ENCODE assay signal across 8 mouse cellular contexts in genomic region chr2:112210142-112210541, GRCm38 (mm10). TPM values are rescaled to one million over a fixed set of nuclear protein-coding genes. Genes with fewer than 3 reads are reported as not detected.
A peak's percentile ranks its signal among the peaks of the same experiment; 100 is the strongest.
DNase-seq lines count a peak whose midpoint lies in the region; ATAC-seq and TF ChIP-seq lines count a peak whose summit lies in the region.

No protein-coding gene starts in this region.

- TF ChIP-seq CTCF in thymus, adult 2 months (IDR thresholded peaks at IDR 0.05; ENCODE audit: borderline replicate concordance, control insufficient read depth, extremely low read depth, insufficient read depth, low read length, poor library complexity): no peak

- TF ChIP-seq POLR2A in thymus, adult 2 months (IDR thresholded peaks at IDR 0.05; ENCODE audit: control insufficient read depth, extremely low read depth, insufficient read depth, low read length, poor library complexity): no peak

- 0 out of 2 replicates have a peak overlapping the region, but pooled peaks have one; percentile 13 for H3K27ac ChIP-seq in midbrain, embryonic 14.5 days (replicated peaks; ENCODE audit: low read depth, low read length)
- no peak overlapping the region for H3K27ac ChIP-seq in midbrain, embryonic 10.5 days (replicated peaks)
- no peak overlapping the region for H3K27ac ChIP-seq in thymus, adult 2 months (ENCODE audit: control insufficient read depth, insufficient read depth, low read length)

- peak; percentile 53 for DNase-seq in midbrain, embryonic 14.5 days
- DNase-seq in midbrain, embryonic 10.5 days (ENCODE audit: low spot score): no peak
- DNase-seq in layer of hippocampus, adult 9-11 months: peak; percentile 86
- peak; percentile 25 to 73 for DNase-seq in lung, postnatal 4 days
- DNase-seq in thymus, adult 2 months: no peak
- DNase-seq in thymus, postnatal 10 days (ENCODE audit: low spot score in 2 of 2): no peak
- DNase-seq in urinary bladder, postnatal 25 days (ENCODE audit: low spot score): no peak

- H3K9ac ChIP-seq in midbrain, embryonic 14.5 days (replicated peaks; ENCODE audit: low read length): no peak overlapping the region

- H3K4me3 ChIP-seq in midbrain, embryonic 14.5 days (replicated peaks; ENCODE audit: low read depth, low read length): no peak overlapping the region
- H3K4me3 ChIP-seq in midbrain, embryonic 10.5 days: no peak overlapping the region
- no peak overlapping the region for H3K4me3 ChIP-seq in thymus, adult 2 months (ENCODE audit: control insufficient read depth, insufficient read depth, low read length)

- no peaks in the 10 kb centered on the region for H3K9me3 ChIP-seq in midbrain, embryonic 14.5 days (ENCODE audit: control insufficient read depth, low read length)
- no peaks in the 10 kb centered on the region for H3K9me3 ChIP-seq in midbrain, embryonic 10.5 days (replicated peaks)

- WGBS in midbrain, embryonic 14.5 days: 76% methylated on average over 6 of the region's 6 CpGs
- 76% methylated on average over 6 of the region's 6 CpGs for WGBS in midbrain, embryonic 10.5 days
- 84% methylated on average over 6 of the region's 6 CpGs for WGBS in thymus, adult 2 months

- no peaks in the 10 kb centered on the region for H3K4me1 ChIP-seq in midbrain, embryonic 14.5 days (ENCODE audit: control insufficient read depth, insufficient read depth, low read length)
- H3K4me1 ChIP-seq in midbrain, embryonic 10.5 days: no peaks in the 10 kb centered on the region
- no peaks in the 10 kb centered on the region for H3K4me1 ChIP-seq in thymus, adult 2 months (replicated peaks; ENCODE audit: control insufficient read depth, insufficient read depth, low read length)

- H3K4me2 ChIP-seq in midbrain, embryonic 14.5 days (ENCODE audit: low read length): no peak overlapping the region

- no peaks in the 10 kb centered on the region for H3K36me3 ChIP-seq in midbrain, embryonic 14.5 days (ENCODE audit: control insufficient read depth, insufficient read depth, low read length)
- no peaks in the 10 kb centered on the region for H3K36me3 ChIP-seq in midbrain, embryonic 10.5 days
- H3K36me3 ChIP-seq in thymus, adult 2 months (ENCODE audit: control insufficient read depth, insufficient read depth, low read length): no peaks in the 10 kb centered on the region

- H3K27me3 ChIP-seq in midbrain, embryonic 14.5 days (ENCODE audit: control insufficient read depth, insufficient read depth, low read length): no peaks in the 10 kb centered on the region
- no peaks in the 10 kb centered on the region for H3K27me3 ChIP-seq in midbrain, embryonic 10.5 days (ENCODE audit: low read depth, poor library complexity, severe bottlenecking)
- no peaks in the 10 kb centered on the region for H3K27me3 ChIP-seq in thymus, adult 2 months (ENCODE audit: control insufficient read depth, insufficient read depth, low read length)

- ATAC-seq in midbrain, embryonic 14.5 days (ENCODE audit: low FRiP score, low TSS enrichment): peak; percentile 53
- peak; percentile 93 for ATAC-seq in frontal cortex, adult (ENCODE audit: low TSS enrichment)

RNA-seq across cellular contexts. Expression of gene Lpcat4, which starts 29.1 kb away (rescaled TPM):
- polyA plus RNA-seq in midbrain, embryonic 14.5 days (2014; fragmentation: Nextera tagmentation; extraction: Ambion mirVana): 13.9 and 18.7 TPM in 2 replicates
- polyA plus RNA-seq in midbrain, embryonic 10.5 days (2016; fragmentation: Nextera tagmentation; extraction: Ambion mirVana): 11.4 and 13.7 TPM in 2 replicates
- polyA plus RNA-seq in thymus, adult 2 months (2012; rRNA removed): 70.0 and 77.7 TPM in 2 replicates

RNA-seq across cellular contexts. Expression of gene Nutm1, which starts 48.9 kb away (rescaled TPM):
- polyA plus RNA-seq in midbrain, embryonic 14.5 days (2014; fragmentation: Nextera tagmentation; extraction: Ambion mirVana): 0.05 TPM in 1 of 2 replicates, not detected in the other
- 0.02 TPM in 1 of 2 replicates, not detected in the other for polyA plus RNA-seq in midbrain, embryonic 10.5 days (2016; fragmentation: Nextera tagmentation; extraction: Ambion mirVana)
- polyA plus RNA-seq in thymus, adult 2 months (2012; rRNA removed): 0.03 TPM in 1 of 2 replicates, not detected in the other

RNA-seq across cellular contexts. Expression of gene Nop10, which starts 51.6 kb away (rescaled TPM):
- 136 and 182 TPM in 2 replicates for polyA plus RNA-seq in midbrain, embryonic 14.5 days (2014; fragmentation: Nextera tagmentation; extraction: Ambion mirVana)
- 178 and 211 TPM in 2 replicates for polyA plus RNA-seq in midbrain, embryonic 10.5 days (2016; fragmentation: Nextera tagmentation; extraction: Ambion mirVana)
- polyA plus RNA-seq in thymus, adult 2 months (2012; rRNA removed): 100 and 126 TPM in 2 replicates

RNA-seq across cellular contexts. Expression of gene Slc12a6, which starts 55.5 kb away (rescaled TPM):
- polyA plus RNA-seq in midbrain, embryonic 14.5 days (2014; fragmentation: Nextera tagmentation; extraction: Ambion mirVana): 18.6 and 25.9 TPM in 2 replicates
- polyA plus RNA-seq in midbrain, embryonic 10.5 days (2016; fragmentation: Nextera tagmentation; extraction: Ambion mirVana): 7.4 and 11.3 TPM in 2 replicates
- 97.6 and 97.8 TPM in 2 replicates for polyA plus RNA-seq in thymus, adult 2 months (2012; rRNA removed)

RNA-seq across cellular contexts. Expression of gene Gm21985, which starts 56.0 kb away (rescaled TPM):
- not detected in 2 replicates for polyA plus RNA-seq in midbrain, embryonic 14.5 days (2014; fragmentation: Nextera tagmentation; extraction: Ambion mirVana)
- 0.04 TPM in 1 of 2 replicates, not detected in the other for polyA plus RNA-seq in midbrain, embryonic 10.5 days (2016; fragmentation: Nextera tagmentation; extraction: Ambion mirVana)
- 0.03 TPM in 1 of 2 replicates, not detected in the other for polyA plus RNA-seq in thymus, adult 2 months (2012; rRNA removed)

Comparison
In these comparisons a context has a peak if more than half of its experiments do, and no peak if none do; other contexts are left out.
1. DNase-seq: peak in midbrain, embryonic 14.5 days (single experiment), layer of hippocampus, adult 9-11 months (single experiment) and lung, postnatal 4 days (2 of 2); none in midbrain, embryonic 10.5 days (single experiment), thymus, adult 2 months (single experiment), thymus, postnatal 10 days (0 of 2) and urinary bladder, postnatal 25 days (single experiment).